Mouse (Mus musculus): Measurements from ENCODE around the gene Cela2a.

Cela2a gene

GRCm38 (mm10) chr4:141857422-141857930 lies 31.5 kb upstream of the Cela2a start:
- peak; percentile 58 to 81 for DNase-seq

- DNase-seq = peak in 1 of 2 experiments; percentile 57
Observed at GRCm38 (mm10) chr4:141853437-141853836, 27.5 kb upstream of the Cela2a start.

- no peak for DNase-seq
Observed at GRCm38 (mm10) chr4:141845999-141846398, 20.0 kb upstream of the Cela2a start, which contains the start of gene Ctrc. Ctrc (minus strand) TSS chr4:141846359.

- no peak for DNase-seq
Observed at GRCm38 (mm10) chr4:141834536-141835095, 8.7 kb upstream of the Cela2a start.

GRCm38 (mm10) chr4:141833911-141834310 lies 8.0 kb upstream of the Cela2a start:
- no peak for DNase-seq

GRCm38 (mm10) chr4:141831361-141831760 lies 5.4 kb upstream of the Cela2a start:
- DNase-seq = no peak

GRCm38 (mm10) chr4:141830381-141830780 lies 4.4 kb upstream of the Cela2a start:
- no peak for DNase-seq

- DNase-seq = no peak
Observed at GRCm38 (mm10) chr4:141828177-141828576, 2.2 kb upstream of the Cela2a start.

GRCm38 (mm10) chr4:141827401-141827800 lies 1.4 kb upstream of the Cela2a start:
- DNase-seq = no peak

- DNase-seq = no peak
Observed at GRCm38 (mm10) chr4:141822979-141823378, 3.0 kb downstream of the Cela2a start.

- DNase-seq = peak in 1 of 2 experiments; percentile 14
Observed at GRCm38 (mm10) chr4:141822089-141822488, 3.9 kb downstream of the Cela2a start.

- no peak for DNase-seq
Observed at GRCm38 (mm10) chr4:141821178-141821577, 4.8 kb downstream of the Cela2a start.

GRCm38 (mm10) chr4:141819316-141819715 lies 6.6 kb downstream of the Cela2a start:
- DNase-seq = no peak

GRCm38 (mm10) chr4:141818861-141819260 lies 7.1 kb downstream of the Cela2a start:
- DNase-seq = no peak

- DNase-seq = no peak
Observed at GRCm38 (mm10) chr4:141817706-141818105, 8.3 kb downstream of the Cela2a start.

GRCm38 (mm10) chr4:141816776-141817655 lies 8.9 kb downstream of the Cela2a start:
- no peak for DNase-seq

- no peak for DNase-seq
Observed at GRCm38 (mm10) chr4:141816267-141816666, 9.7 kb downstream of the Cela2a start.

- DNase-seq = no peak
Observed at GRCm38 (mm10) chr4:141811375-141811774, 14.6 kb downstream of the Cela2a start.

- no peak for DNase-seq
Observed at GRCm38 (mm10) chr4:141810975-141811374, 15.0 kb downstream of the Cela2a start.

GRCm38 (mm10) chr4:141809850-141810464 lies 16.0 kb downstream of the Cela2a start:
- no peak for DNase-seq

- no peak for DNase-seq
Observed at GRCm38 (mm10) chr4:141805886-141806285, 20.1 kb downstream of the Cela2a start.

GRCm38 (mm10) chr4:141804105-141804504 lies 21.9 kb downstream of the Cela2a start:
- peak in 1 of 2 experiments; percentile 30 for DNase-seq

- no peak for DNase-seq
Observed at GRCm38 (mm10) chr4:141797545-141797944, 28.4 kb downstream of the Cela2a start.
